Mouse (Mus musculus): ENCODE measurements around the gene Olfr169.
"Not testable (repeated sequence)": the region's sequence is repeated elsewhere in the genome, so short reads cannot be mapped to it uniquely, and the experiment has no call there.

Olfr169 gene

DNA sequence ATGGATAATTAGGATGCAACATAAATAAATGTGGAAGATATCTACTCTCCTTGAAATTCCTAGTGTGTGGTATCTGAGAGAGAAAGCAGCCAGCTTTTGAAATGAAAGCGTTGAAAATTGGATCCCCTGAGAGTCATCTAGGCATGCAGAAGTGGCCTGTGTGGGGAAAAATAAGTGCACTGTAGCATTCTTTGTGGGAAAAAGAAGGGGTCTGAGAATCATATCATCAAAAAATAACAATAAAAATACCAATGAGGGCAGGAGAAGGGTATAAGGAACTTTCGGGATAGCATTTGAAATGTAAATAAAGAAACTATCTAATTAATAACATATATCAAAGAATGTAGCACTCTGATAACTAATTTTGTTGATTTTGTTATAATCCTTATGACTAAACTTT, at the start of gene Olfr169:
Gene Olfr169, minus strand, starts transcription at position 101 of the 400 bp plus-strand sequence.
- DNase-seq: not testable (repeated sequence)

- not testable (repeated sequence) for DNase-seq
These were observed 40.2 kb upstream of the Olfr169 start, which contains the start of gene Olfr170 for GRCm38 (mm10) chr16:19611782-19612181. Gene Olfr170, minus strand, starts transcription at chr16:19611882.

DNA sequence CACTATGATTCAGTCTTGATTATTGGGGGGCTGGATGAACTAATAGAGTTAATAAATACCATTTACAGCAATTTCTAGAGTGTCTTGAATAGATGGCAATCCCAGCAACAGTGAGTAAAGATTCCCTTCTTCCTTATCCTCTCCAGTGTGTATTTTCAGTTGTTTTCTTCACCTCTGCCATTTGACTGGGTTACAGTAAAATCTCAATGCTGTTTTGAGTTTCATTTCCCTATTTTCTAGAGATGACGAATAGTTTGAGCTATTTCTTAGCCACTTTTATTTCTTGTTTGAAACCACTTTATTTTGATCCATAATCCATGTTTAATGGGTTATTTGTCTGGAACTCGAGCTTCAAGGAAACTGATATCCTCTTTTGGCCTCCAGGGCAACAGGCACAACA, 31.6 kb upstream of the Olfr169 start:
- no peak for DNase-seq

DNA sequence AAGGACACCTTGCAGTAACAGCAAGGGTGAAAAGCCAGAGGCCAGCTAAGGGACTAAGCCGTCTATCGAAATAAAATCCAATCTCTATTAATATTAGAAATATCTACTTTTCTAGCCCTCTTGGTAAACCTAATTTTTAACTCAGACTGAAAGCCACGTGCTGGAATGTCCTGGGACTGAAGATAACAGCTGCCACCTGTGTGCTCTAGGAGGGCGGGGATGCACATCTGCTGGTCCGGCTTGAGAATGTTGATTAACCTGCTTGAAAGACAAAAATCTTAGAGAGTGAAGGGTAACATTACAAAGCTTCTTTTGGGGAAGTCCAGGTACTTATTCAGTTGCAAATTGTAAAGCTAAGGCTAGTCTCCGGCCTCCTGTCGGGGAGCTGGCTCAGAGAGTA, 18.2 kb downstream of the Olfr169 start:
- DNase-seq: not testable (repeated sequence)

DNA sequence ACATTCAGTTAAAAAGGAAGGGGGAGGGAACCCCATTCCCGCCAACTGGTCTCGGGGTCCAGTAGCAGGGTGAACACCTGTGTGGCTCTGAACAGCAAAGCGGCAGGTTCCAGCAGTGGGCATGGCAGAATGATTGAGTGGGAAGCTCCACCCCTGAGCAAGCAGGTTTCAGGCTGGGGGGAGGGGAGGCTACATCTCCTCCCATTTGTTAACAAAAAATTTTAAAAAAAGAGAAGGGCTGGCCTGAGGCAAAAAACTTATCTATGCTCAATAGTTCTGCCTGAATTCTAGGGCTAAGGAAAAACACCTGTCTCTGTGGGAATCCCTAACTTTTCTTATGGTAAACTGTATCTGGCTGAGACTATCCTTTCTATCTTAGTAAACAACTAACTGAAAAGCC, 19.4 kb downstream of the Olfr169 start:
- not testable (repeated sequence) for DNase-seq

DNA sequence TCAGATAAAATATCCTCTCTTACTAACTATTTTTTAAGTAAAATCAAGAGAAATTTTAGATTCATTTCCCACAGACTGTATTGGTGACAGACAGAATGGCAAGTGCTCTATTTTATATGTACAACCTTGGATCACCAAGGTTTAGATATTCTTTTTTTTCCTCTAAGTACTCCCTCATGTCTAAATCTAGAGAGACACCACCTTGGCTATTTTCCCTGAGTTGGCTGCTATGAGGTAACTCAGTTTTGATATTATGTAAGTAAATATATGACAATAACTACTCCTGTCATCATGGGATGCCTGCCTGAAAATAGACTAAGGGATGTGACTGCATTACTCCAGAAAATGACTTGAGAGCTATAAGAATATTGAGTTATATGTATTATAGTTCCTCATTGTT, 36.2 kb downstream of the Olfr169 start, which contains the start of gene Olfr168:
Gene Olfr168, minus strand, starts transcription at position 101 of the 400 bp plus-strand sequence.
- no peak for DNase-seq

GRCm38 (mm10) chr16:19522166-19522565, 49.4 kb downstream of the Olfr169 start, which contains the start of gene Olfr167:
Gene Olfr167, minus strand, starts transcription at chr16:19522266.
- no peak for DNase-seq

Measured in right cerebral cortex, postnatal 4 days (tissue).